Mouse (Mus musculus) left cerebral cortex, adult 2 months (tissue): ENCODE measurements at regions not wholly inside any gene's neighbourhood (a gene's known extent, or its start where the extent isn't known, plus 50 kb on each side); places are given as distances from the start of the nearest gene placed in this dataset.

ENCODE experiments used
- DNase-seq, 2 experiments: peaks; one replicate each; pipeline ENCODE4 v3.0.0; 2021 to 2022; ENCODE audit warnings: low spot score in 2 of 2, mixed read lengths in 1 of 2; ENCODE audit errors: extremely low spot score in 1 of 2
- H3K27ac ChIP-seq: fragments of 200-600 bp; 2 replicates; pipeline ENCODE4 v1.8.1; 2022
- H3K4me3 ChIP-seq: fragments of 200-600 bp; 2 replicates; pipeline ENCODE4 v1.8.1; 2022
- CTCF ChIP-seq: fragments of 200-600 bp; IDR thresholded peaks from 2 replicates; pipeline ENCODE4 v1.8.1; 2022; ENCODE audit warnings: antibody characterized with exemption, mild to moderate bottlenecking, moderate library complexity
- intact Hi-C: fragments of 180-260 bp; cut with DNase I; formaldehyde crosslinking; loops from one replicate; pipeline ENCODE4 v1.15.1; 2025

GRCm38 (mm10) chr5:118815783-118816182 is 255.3 kb downstream of the Med13l start:
- Histone ChIP-seq H3K4me3 (no peak overlapping the region), H3K27ac (no peak overlapping the region)
- intact Hi-C loops = no loop called here
- no peak for DNase-seq
- TF ChIP-seq CTCF = no peak

- intact Hi-C loops = no loop called here
- Histone ChIP-seq H3K4me3 (no peak overlapping the region), H3K27ac (no peak overlapping the region)
- TF ChIP-seq CTCF = no peak
- no peak for DNase-seq
These were observed 257.8 kb downstream of the Med13l start for GRCm38 (mm10) chr5:118818294-118818693.

GRCm38 (mm10) chr5:118824791-118825190 is 264.3 kb downstream of the Med13l start:
- TF ChIP-seq CTCF = no peak
- intact Hi-C loops = no loop called here
- no peak for DNase-seq
- Histone ChIP-seq H3K4me3 (no peak overlapping the region), H3K27ac (no peak overlapping the region)

GRCm38 (mm10) chr5:118829031-118829698 is 268.7 kb downstream of the Med13l start:
- no peak for DNase-seq
- H3K27ac ChIP-seq = no peak overlapping the region
- no peak for TF ChIP-seq CTCF
- no peak overlapping the region for H3K4me3 ChIP-seq
- intact Hi-C loops = no loop called here

- TF ChIP-seq CTCF = no peak
- intact Hi-C loops = no loop called here
- Histone ChIP-seq H3K4me3 (no peak overlapping the region), H3K27ac (no peak overlapping the region)
- DNase-seq = no peak
These were observed 272.2 kb downstream of the Med13l start for GRCm38 (mm10) chr5:118832701-118833100.

GRCm38 (mm10) chr5:118834129-118834528 is 273.6 kb downstream of the Med13l start:
- intact Hi-C loops = no loop called here
- TF ChIP-seq CTCF = no peak
- no peak overlapping the region for H3K4me3 ChIP-seq
- H3K27ac ChIP-seq = no peak overlapping the region
- no peak for DNase-seq

GRCm38 (mm10) chr5:118837001-118837400 is 276.5 kb downstream of the Med13l start:
- no peak overlapping the region for H3K4me3 ChIP-seq
- no peak for TF ChIP-seq CTCF
- no peak for DNase-seq
- no peak overlapping the region for H3K27ac ChIP-seq
- intact Hi-C loops = no loop called here

- Histone ChIP-seq H3K27ac (no peak overlapping the region), H3K4me3 (no peak overlapping the region)
- TF ChIP-seq CTCF = no peak
- intact Hi-C loops = no loop called here
- DNase-seq = no peak
These were observed 277.9 kb downstream of the Med13l start for GRCm38 (mm10) chr5:118838421-118838820.

- DNase-seq = no peak
- intact Hi-C loops = no loop called here
- Histone ChIP-seq H3K27ac (no peak overlapping the region), H3K4me3 (no peak overlapping the region)
- no peak for TF ChIP-seq CTCF
These were observed 279.4 kb downstream of the Med13l start for GRCm38 (mm10) chr5:118839916-118840315.

GRCm38 (mm10) chr5:118841210-118842016 is 280.9 kb downstream of the Med13l start:
- H3K4me3 ChIP-seq = no peak overlapping the region
- no peak overlapping the region for H3K27ac ChIP-seq
- DNase-seq = no peak
- TF ChIP-seq CTCF = no peak
- intact Hi-C loops = no loop called here

GRCm38 (mm10) chr5:118842017-118842396 is 281.5 kb downstream of the Med13l start:
- DNase-seq = no peak
- no peak for TF ChIP-seq CTCF
- no peak overlapping the region for H3K27ac ChIP-seq
- H3K4me3 ChIP-seq = no peak overlapping the region
- intact Hi-C loops = no loop called here

- H3K27ac ChIP-seq = no peak overlapping the region
- TF ChIP-seq CTCF = no peak
- H3K4me3 ChIP-seq = no peak overlapping the region
- intact Hi-C loops = no loop called here
- DNase-seq = no peak
These were observed 296.5 kb downstream of the Med13l start for GRCm38 (mm10) chr5:118857001-118857400.
